Mouse (Mus musculus) kidney, postnatal 14 days (tissue): ENCODE data around the gene Mfsd12.

Experiments used
- DNase-seq: peaks from one replicate; pipeline ENCODE4 v3.0.0; 2022; ENCODE audit warnings: mixed read lengths

Mfsd12 gene

GRCm38 (mm10) chr10:81356991-81357844, at the start of gene Mfsd12:
Mfsd12 (plus strand) TSS chr10:81357491.
- peak; percentile 95 for DNase-seq

- DNase-seq, result no peak
Observed at GRCm38 (mm10) chr10:81309571-81309970, 47.7 kb upstream of the Mfsd12 start.

- DNase-seq, result no peak
Observed at GRCm38 (mm10) chr10:81313581-81313980, 43.7 kb upstream of the Mfsd12 start.

- DNase-seq, result no peak
Observed at GRCm38 (mm10) chr10:81314201-81314600, 43.1 kb upstream of the Mfsd12 start.

GRCm38 (mm10) chr10:81315587-81315986, 41.7 kb upstream of the Mfsd12 start:
- no peak for DNase-seq

GRCm38 (mm10) chr10:81316338-81317060, 40.8 kb upstream of the Mfsd12 start:
- DNase-seq, result peak; percentile 56

GRCm38 (mm10) chr10:81317273-81317672, 40.0 kb upstream of the Mfsd12 start:
- peak; percentile 81 for DNase-seq

- DNase-seq, result peak; percentile 46
Observed at GRCm38 (mm10) chr10:81318589-81319329, 38.5 kb upstream of the Mfsd12 start.

GRCm38 (mm10) chr10:81319330-81319699, 38.0 kb upstream of the Mfsd12 start:
- DNase-seq, result no peak

GRCm38 (mm10) chr10:81319741-81320549, 37.3 kb upstream of the Mfsd12 start:
- DNase-seq, result peak; percentile 98

- peak; percentile 100 for DNase-seq
Observed at GRCm38 (mm10) chr10:81320550-81321347, 36.5 kb upstream of the Mfsd12 start, which contains the start of gene Cactin. Cactin (plus strand) TSS chr10:81321103.

GRCm38 (mm10) chr10:81321436-81321835, 35.9 kb upstream of the Mfsd12 start:
- DNase-seq, result no peak

GRCm38 (mm10) chr10:81322444-81322843, 34.8 kb upstream of the Mfsd12 start:
- no peak for DNase-seq

GRCm38 (mm10) chr10:81323141-81323775, 34.0 kb upstream of the Mfsd12 start:
- no peak for DNase-seq

GRCm38 (mm10) chr10:81323791-81324530, 33.3 kb upstream of the Mfsd12 start:
- no peak for DNase-seq

- DNase-seq, result no peak
Observed at GRCm38 (mm10) chr10:81325176-81325575, 32.1 kb upstream of the Mfsd12 start.

GRCm38 (mm10) chr10:81325781-81326180, 31.5 kb upstream of the Mfsd12 start:
- no peak for DNase-seq

GRCm38 (mm10) chr10:81326858-81327257, 30.4 kb upstream of the Mfsd12 start:
- peak; percentile 80 for DNase-seq

GRCm38 (mm10) chr10:81327959-81328358, 29.3 kb upstream of the Mfsd12 start:
- peak; percentile 63 for DNase-seq

GRCm38 (mm10) chr10:81328386-81328785, 28.9 kb upstream of the Mfsd12 start, which contains the start of gene Tbxa2r:
Tbxa2r (plus strand) TSS chr10:81328731.
- DNase-seq, result peak; percentile 76
